Mouse (Mus musculus) kidney, adult 2 months (tissue): ENCODE measurements at regions not wholly inside any gene's neighbourhood (a gene's known extent, or its start where the extent isn't known, plus 50 kb on each side); places are given as distances from the start of the nearest gene placed in this dataset.

ENCODE experiments used
- CTCF ChIP-seq: fragments of 200-500 bp; conservative IDR thresholded peaks from 2 replicates; pipeline ENCODE4 v1.5.1; 2011; ENCODE audit warnings: low read depth, mild to moderate bottlenecking, control low read depth, low read length, moderate library complexity, mixed read lengths; ENCODE audit not compliant: insufficient read depth, insufficient read length
- POLR2A ChIP-seq: fragments of 200-500 bp; IDR thresholded peaks from one replicate; pipeline ENCODE4 v1.6.1; 2011; ENCODE audit warnings: low read depth, low read length, control low read depth

DNA sequence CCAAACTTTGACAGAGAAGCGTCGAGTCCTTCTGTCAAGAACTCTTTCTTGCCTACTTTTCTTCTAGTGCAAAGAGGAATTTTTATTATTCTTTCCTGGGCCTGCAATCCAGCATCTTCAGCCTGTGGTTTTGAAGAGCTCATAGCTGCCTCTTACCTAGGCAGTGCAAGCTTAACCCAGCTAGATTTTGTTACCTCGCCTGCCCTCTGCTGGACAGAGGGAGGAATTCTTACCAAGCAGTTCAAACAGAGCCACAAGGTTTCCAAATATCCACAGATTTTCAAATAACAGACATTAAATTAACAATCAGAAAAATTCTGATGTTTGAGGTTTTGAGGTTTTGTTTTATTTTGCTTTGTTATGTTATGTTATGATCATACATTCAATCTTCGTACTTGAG is 84.1 kb upstream of the Fam204a start:
- TF ChIP-seq CTCF = peak; percentile 78
- no peak for TF ChIP-seq POLR2A
